In genomic region chr1:167001174-167001843, GRCm38 (mm10) we compare ENCODE assay signal across 8 mouse cellular contexts. TPM values are rescaled to one million over a fixed set of nuclear protein-coding genes. Genes with fewer than 3 reads are reported as not detected.
DNase-seq lines count a peak whose midpoint lies in the region; ATAC-seq and TF ChIP-seq lines count a peak whose summit lies in the region.

Gene Fam78b, plus strand, starts transcription at chr1:167001417.

- peak; percentile 13 to 14 for DNase-seq in spleen, adult 18-20 months
- no peak for DNase-seq in spleen, postnatal 14 days (ENCODE audit: low spot score in 2 of 2)
- DNase-seq in cerebellum, postnatal 25 days: peak; percentile 77 to 79
- DNase-seq in layer of hippocampus, adult 2 months (ENCODE audit: low spot score in 2 of 2): peak in 1 of 2 experiments; percentile 32
- DNase-seq in lung, postnatal 10 days: peak; percentile 14
- peak; percentile 58 for DNase-seq in right cerebral cortex, postnatal 4 days
- DNase-seq in ovary, postnatal 14 days (ENCODE audit: low spot score): no peak

- under 1% methylated on average over 64 of the region's 85 CpGs for WGBS in heart, embryonic 12.5 days

- H3K4me2 ChIP-seq in heart, embryonic 12.5 days: peak within 1 kb of the TSS; percentile 94

- H3K27ac ChIP-seq in heart, embryonic 12.5 days (ENCODE audit: poor library complexity, severe bottlenecking): no peak within 1 kb of the TSS
- H3K27ac ChIP-seq in layer of hippocampus, adult 2 months: peak within 1 kb of the TSS; percentile 92

- ATAC-seq in heart, embryonic 12.5 days (ENCODE audit: insufficient number of reproducible peaks, low FRiP score): peak; percentile 22; the same call in 1 of the 2 replicates

- H3K9me3 ChIP-seq in heart, embryonic 12.5 days (replicated peaks): no peaks in the 10 kb centered on the region

- peaks cover 37% of the 10 kb centered on the region for H3K27me3 ChIP-seq in heart, embryonic 12.5 days (replicated peaks)

- H3K36me3 ChIP-seq in heart, embryonic 12.5 days: no peaks in the 10 kb centered on the region

- peak within 1 kb of the TSS; percentile 90 for H3K9ac ChIP-seq in heart, embryonic 12.5 days

- peak within 1 kb of the TSS; percentile 90 for H3K4me3 ChIP-seq in heart, embryonic 12.5 days
- peak within 1 kb of the TSS; percentile 73 for H3K4me3 ChIP-seq in layer of hippocampus, adult 2 months

- TF ChIP-seq CTCF in layer of hippocampus, adult 2 months (conservative IDR thresholded peaks at IDR 0.05): no peak

- peaks cover 9% of the 10 kb centered on the region for H3K4me1 ChIP-seq in heart, embryonic 12.5 days (replicated peaks)

RNA-seq across cellular contexts. Expression of gene Fam78b, which starts in this region (rescaled TPM):
- polyA plus RNA-seq in heart, embryonic 12.5 days (2016; fragmentation: Nextera tagmentation; extraction: Ambion mirVana): 0.91 and 1.0 TPM in 2 replicates
- total RNA-seq in layer of hippocampus, adult 2 months (2021): 10 to 100 TPM; 22.5 to 22.7 TPM

Comparison
In these comparisons a context has a peak if more than half of its experiments do, and no peak if none do; other contexts are left out.
1. DNase-seq: peak in spleen, adult 18-20 months (2 of 2), cerebellum, postnatal 25 days (2 of 2), lung, postnatal 10 days (single experiment) and right cerebral cortex, postnatal 4 days (single experiment); none in spleen, postnatal 14 days (0 of 2) and ovary, postnatal 14 days (single experiment).